Mouse (Mus musculus) cerebellum, adult 2 months (tissue): ENCODE measurements around the gene Rala.

Experiments
- CTCF ChIP-seq: fragments of 200-500 bp; IDR thresholded peaks from 2 replicates; pipeline ENCODE4 v1.5.1; 2011; ENCODE audit warnings: low read depth, mild to moderate bottlenecking, control low read depth, low read length, moderate library complexity, borderline replicate concordance; ENCODE audit not compliant: insufficient read depth
- POLR2A ChIP-seq: fragments of 200-500 bp; IDR thresholded peaks from 2 replicates; pipeline ENCODE4 v1.6.1; 2011; ENCODE audit warnings: low read length, control low read depth, borderline replicate concordance; ENCODE audit not compliant: insufficient read depth

DNA sequence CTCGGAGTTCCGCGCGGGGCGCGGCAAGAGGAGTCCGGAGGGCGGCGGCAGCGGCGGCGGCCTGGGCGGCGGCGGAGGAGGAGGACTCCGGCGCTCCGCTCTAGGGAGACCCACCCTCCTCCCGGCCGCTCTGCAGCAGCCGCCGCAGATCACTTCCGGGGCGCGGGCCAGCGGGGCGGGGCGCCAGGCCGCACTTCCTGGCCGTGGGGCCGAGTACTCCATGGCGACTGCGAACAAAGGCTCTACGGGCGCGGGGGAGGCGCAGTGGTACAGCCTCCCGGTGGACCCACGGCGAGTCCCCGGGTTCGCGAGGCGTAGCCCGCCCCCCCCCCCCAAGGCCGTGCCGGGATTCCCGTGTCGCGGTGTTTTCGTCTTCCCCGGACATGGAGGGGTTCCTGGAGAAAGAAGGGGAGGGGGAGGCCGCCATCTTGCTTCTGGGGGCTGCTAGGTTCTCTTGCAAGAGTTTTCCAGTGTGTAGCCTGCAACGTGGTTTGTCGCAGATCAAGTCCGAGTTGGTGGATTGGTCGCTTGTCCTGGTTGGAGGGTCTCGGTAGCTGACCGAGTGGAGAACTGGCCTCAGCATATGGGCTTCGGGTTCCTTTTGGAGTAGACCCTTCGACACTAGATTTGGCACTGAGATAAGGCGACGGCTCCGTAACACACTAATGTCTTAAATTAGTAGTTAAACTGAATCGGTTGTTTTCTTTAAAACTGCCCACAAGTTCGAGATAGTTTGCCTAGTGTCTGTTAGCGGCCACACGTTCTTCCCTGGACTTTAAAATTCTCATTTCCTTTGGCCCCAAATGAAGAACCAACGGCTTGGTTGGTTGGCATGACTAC, at the start of gene Rala:
- TF ChIP-seq POLR2A (peak; percentile 78), CTCF (no peak)
